Mouse (Mus musculus) liver, adult 2 months (tissue): ENCODE results near the gene Gm10160. TPM values are rescaled to one million over a fixed set of nuclear protein-coding genes. Genes with fewer than 3 reads are reported as not detected.

Experiments
- DNase-seq: peaks from one replicate; pipeline ENCODE4 v3.0.0-alpha.2; 2011; ENCODE audit warnings: low read depth, low spot score; ENCODE audit errors: extremely low read depth
- H3K27ac ChIP-seq: fragments of 200-500 bp; replicated peaks from 2 replicates; pipeline ENCODE4 v1.5.1; 2012; ENCODE audit warnings: low read depth, mild to moderate bottlenecking, control low read depth, inconsistent platforms, low read length; ENCODE audit not compliant: insufficient read depth
- H3K27me3 ChIP-seq: fragments of 200-500 bp; 2 replicates; pipeline ENCODE4 v1.6.1; 2012; ENCODE audit warnings: mild to moderate bottlenecking, moderate library complexity, low read length, inconsistent platforms; ENCODE audit not compliant: control insufficient read depth, insufficient read depth
- H3K36me3 ChIP-seq: fragments of 200-500 bp; 2 replicates; pipeline ENCODE4 v1.6.1; 2012; ENCODE audit warnings: low read length, inconsistent platforms; ENCODE audit not compliant: control insufficient read depth, insufficient read depth
- H3K4me1 ChIP-seq: fragments of 200-500 bp; 2 replicates; pipeline ENCODE4 v1.6.1; 2011; ENCODE audit warnings: low read length; ENCODE audit not compliant: control insufficient read depth, insufficient read depth
- H3K4me3 ChIP-seq: fragments of 200-500 bp; 2 replicates; pipeline ENCODE4 v1.5.1; 2011; ENCODE audit warnings: low read depth, mild to moderate bottlenecking, control low read depth, low read length, moderate library complexity; ENCODE audit not compliant: insufficient read depth
- H3K79me2 ChIP-seq: fragments of 200-500 bp; 2 replicates; pipeline ENCODE4 v1.6.1; 2012; ENCODE audit warnings: inconsistent platforms, mild to moderate bottlenecking, low read length, moderate library complexity; ENCODE audit not compliant: control insufficient read depth, insufficient read depth
- H3K9ac ChIP-seq: fragments of 200-500 bp; 2 replicates; pipeline ENCODE4 v1.6.1; 2012; ENCODE audit warnings: low read depth, mild to moderate bottlenecking, control low read depth, inconsistent platforms, low read length
- CTCF ChIP-seq: fragments of 200-500 bp; IDR thresholded peaks from 2 replicates; pipeline ENCODE4 v1.5.1; 2011; ENCODE audit warnings: low read depth, low read length, control low read depth
- POLR2A ChIP-seq: fragments of 200-500 bp; IDR thresholded peaks from 2 replicates; pipeline ENCODE4 v1.6.1; 2011; ENCODE audit warnings: low read length, control low read depth; ENCODE audit not compliant: insufficient read depth; ENCODE audit errors: extremely low read depth
- WGBS: fragments of 180-500 bp; shearing (Covaris S2); methylation state at CpG from one replicate; pipeline ENCODE4 v1.1.7; 2018; 5-methylcytosine and 5-hydroxymethylcytosine counted together
- polyA plus RNA-seq: library from polyadenylated mRNA; depleted of rRNA; stranded (reverse); fragments of >200 nt; gene quantifications from 2 replicates; pipeline ENCODE4 v1.2.3, GENCODE M21; 2012
- total RNA-seq: library from RNA; depleted of rRNA; stranded (reverse); fragments of >200 nt; gene quantifications from 2 replicates; pipeline ENCODE4 v1.2.3, GENCODE M21; 2014

Gene Gm10160
- total and polyA plus RNA-seq, 2 experiments, result not detected

GRCm38 (mm10) chr7:81854568-81855307, 856 bp downstream of the Gm10160 start:
- H3K9ac ChIP-seq, result no peak overlapping the region
- peak; percentile 28 for DNase-seq
- TF ChIP-seq POLR2A (no peak), CTCF (no peak)
- H3K27ac ChIP-seq, result no peak overlapping the region
- no peak overlapping the region for H3K4me3 ChIP-seq
- 64% methylated on average over 8 of the region's 8 CpGs for WGBS
- H3K27me3 ChIP-seq, result peaks cover 6% of the 10 kb centered on the region; the same call in 1 of the 2 replicates
- H3K79me2 ChIP-seq, result no peaks in the 10 kb centered on the region
- H3K36me3 ChIP-seq, result no peaks in the 10 kb centered on the region
- H3K4me1 ChIP-seq, result no peaks in the 10 kb centered on the region

- Histone ChIP-seq H3K27ac (no peak overlapping the region), H3K27me3 (peaks cover 2% of the 10 kb centered on the region; the same call in 1 of the 2 replicates), H3K4me1 (no peaks in the 10 kb centered on the region), H3K79me2 (no peaks in the 10 kb centered on the region), H3K36me3 (no peaks in the 10 kb centered on the region), H3K9ac (no peak overlapping the region), H3K4me3 (no peak overlapping the region)
- WGBS, result 79% methylated on average over 3 of the region's 3 CpGs
- no peak for DNase-seq
- no peak for TF ChIP-seq CTCF
- TF ChIP-seq POLR2A, result no peak
Observed at GRCm38 (mm10) chr7:81851706-81852105, 3.9 kb downstream of the Gm10160 start.

GRCm38 (mm10) chr7:81850171-81850570, 5.4 kb downstream of the Gm10160 start:
- no peak overlapping the region for H3K4me3 ChIP-seq
- H3K9ac ChIP-seq, result no peak overlapping the region
- H3K4me1 ChIP-seq, result no peaks in the 10 kb centered on the region
- peaks cover 2% of the 10 kb centered on the region; the same call in 1 of the 2 replicates for H3K27me3 ChIP-seq
- no peaks in the 10 kb centered on the region for H3K36me3 ChIP-seq
- H3K27ac ChIP-seq, result no peak overlapping the region
- 84% methylated on average over 6 of the region's 6 CpGs for WGBS
- DNase-seq, result no peak
- TF ChIP-seq POLR2A (no peak), CTCF (no peak)
- no peaks in the 10 kb centered on the region for H3K79me2 ChIP-seq

GRCm38 (mm10) chr7:81849633-81850032, 6.0 kb downstream of the Gm10160 start:
- TF ChIP-seq POLR2A (no peak), CTCF (no peak)
- no peaks in the 10 kb centered on the region for H3K36me3 ChIP-seq
- H3K9ac ChIP-seq, result no peak overlapping the region
- 84% methylated on average over 7 of the region's 7 CpGs for WGBS
- DNase-seq, result no peak
- H3K4me1 ChIP-seq, result no peaks in the 10 kb centered on the region
- H3K27me3 ChIP-seq, result peaks cover 2% of the 10 kb centered on the region; the same call in 1 of the 2 replicates
- H3K27ac ChIP-seq, result no peak overlapping the region
- H3K79me2 ChIP-seq, result no peaks in the 10 kb centered on the region
- no peak overlapping the region for H3K4me3 ChIP-seq

GRCm38 (mm10) chr7:81849214-81849613, 6.4 kb downstream of the Gm10160 start:
- no peak overlapping the region for H3K4me3 ChIP-seq
- DNase-seq, result peak; percentile 51
- no peak overlapping the region for H3K9ac ChIP-seq
- H3K27ac ChIP-seq, result no peak overlapping the region
- H3K27me3 ChIP-seq, result peaks cover 2% of the 10 kb centered on the region; the same call in 1 of the 2 replicates
- no peaks in the 10 kb centered on the region for H3K79me2 ChIP-seq
- no peaks in the 10 kb centered on the region for H3K4me1 ChIP-seq
- TF ChIP-seq POLR2A (no peak), CTCF (no peak)
- WGBS, result 82% methylated on average over 5 of the region's 5 CpGs
- H3K36me3 ChIP-seq, result no peaks in the 10 kb centered on the region

- TF ChIP-seq POLR2A, result no peak
- TF ChIP-seq CTCF, result no peak
Observed at GRCm38 (mm10) chr7:81847777-81848176, 7.8 kb downstream of the Gm10160 start.

More at GRCm38 (mm10) chr7:81847777-81848176, 7.8 kb downstream of the Gm10160 start:
- DNase-seq, result no peak
- Histone ChIP-seq H3K79me2 (no peaks in the 10 kb centered on the region), H3K9ac (no peak overlapping the region), H3K36me3 (no peaks in the 10 kb centered on the region), H3K4me3 (no peak overlapping the region), H3K27ac (no peak overlapping the region), H3K4me1 (no peaks in the 10 kb centered on the region), H3K27me3 (peaks cover 2% of the 10 kb centered on the region; the same call in 1 of the 2 replicates)
- 61% methylated on average over 4 of the region's 4 CpGs for WGBS
